Mouse (Mus musculus) urinary bladder, postnatal 0 days (tissue): ENCODE results near the gene Ltbp2. TPM values are rescaled to one million over a fixed set of nuclear protein-coding genes. Genes with fewer than 3 reads are reported as not detected.

Source experiments
- polyA plus RNA-seq: library from polyadenylated mRNA; unstranded; fragments of >200 nt; fragmentation: Nextera tagmentation; extraction: Ambion mirVana; gene quantifications from 2 replicates; pipeline ENCODE4 v1.2.1, GENCODE M21; 2015

Ltbp2 gene
- 2.0 and 2.3 TPM in 2 replicates for polyA plus RNA-seq

DNA sequence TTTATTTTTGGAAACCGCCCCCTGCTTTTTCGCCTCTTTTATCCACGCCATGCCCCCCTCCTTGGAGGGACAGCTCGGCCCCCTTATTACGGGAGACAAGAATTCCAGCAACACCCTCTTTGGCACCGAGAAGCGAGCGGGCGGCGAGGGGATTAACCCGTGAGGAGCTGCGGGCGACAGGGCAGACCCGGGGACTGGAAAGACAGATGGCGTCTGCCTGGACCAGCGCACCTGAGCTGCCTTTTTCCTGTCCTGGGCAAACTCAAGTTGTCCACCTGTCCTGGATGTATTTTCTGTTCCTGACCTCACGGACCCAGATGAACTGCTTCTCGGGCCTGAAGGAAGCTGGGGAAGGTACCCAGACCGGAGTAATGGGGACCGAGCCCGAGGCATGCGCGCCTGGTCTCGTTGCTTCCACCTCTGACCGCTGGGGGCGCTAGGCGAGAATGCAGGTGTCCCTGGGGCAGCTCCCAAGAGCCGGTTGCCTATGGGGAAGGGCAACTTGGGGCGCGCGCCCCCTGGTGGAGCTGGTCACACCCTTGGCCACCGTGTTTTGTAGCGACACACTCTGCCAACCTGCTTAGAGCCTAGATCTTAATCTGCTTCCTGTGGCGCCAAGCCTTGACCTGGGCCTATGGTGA, at the start of gene Ltbp2:
Gene Ltbp2 (minus strand): TSS at position 52 of the 641 bp plus-strand sequence.

GRCm38 (mm10) chr12:84772726-84773441, 103.4 kb downstream of the Ltbp2 start, which contains the start of the genes Npc2 and Isca2:
Gene Npc2, minus strand, starts transcription at chr12:84773152.
Gene Isca2, plus strand, starts transcription at chr12:84773251.

Other genes with a start within 250 kb of the Ltbp2 start
- gene Vrtn, start 235.5 kb downstream of the Ltbp2 start, polyA plus RNA-seq: not detected in 2 replicates
- 0.07 and 0.16 TPM in 2 replicates for gene Syndig1l, start 177.7 kb downstream of the Ltbp2 start, polyA plus RNA-seq
- 53.4 and 53.5 TPM in 2 replicates for gene Npc2, start 103.4 kb downstream of the Ltbp2 start, polyA plus RNA-seq
- gene Isca2, start 103.3 kb downstream of the Ltbp2 start, polyA plus RNA-seq: 115 TPM in 2 replicates
- gene Fcf1, start 94.4 kb upstream of the Ltbp2 start, polyA plus RNA-seq: 82.8 and 84.3 TPM in 2 replicates
- gene Arel1, start 94.4 kb upstream of the Ltbp2 start, polyA plus RNA-seq: 5.2 and 6.0 TPM in 2 replicates
- 10.1 and 13.2 TPM in 2 replicates for gene Ylpm1, start 119.8 kb upstream of the Ltbp2 start, polyA plus RNA-seq
- 2.4 and 3.4 TPM in 2 replicates for gene Prox2, start 234.2 kb upstream of the Ltbp2 start, polyA plus RNA-seq
- gene Dlst, start 234.3 kb upstream of the Ltbp2 start, polyA plus RNA-seq: 92.6 and 93.3 TPM in 2 replicates